31 mouse cellular contexts compared by ENCODE assay signal in genomic region chr1:120162616-120163015, GRCm38 (mm10). TPM values are rescaled to one million over a fixed set of nuclear protein-coding genes. Genes with fewer than 3 reads are reported as not detected.
DNase-seq lines count a peak whose midpoint lies in the region; ATAC-seq and TF ChIP-seq lines count a peak whose summit lies in the region.
"Had no signal": no experiment of that assay in that cellular context is flagged by ENCODE, and none has a peak within 500 bp of the region (broad histone marks: within the 10 kb centered on the region; RNA-seq: fewer than 3 reads in every experiment).

No protein-coding gene starts in this region.

- H3K9me3 ChIP-seq in heart, embryonic 10.5 days, result no peaks in the 10 kb centered on the region
- H3K9me3 ChIP-seq in stomach, postnatal 0 days (ENCODE audit: control insufficient read depth, low read length), result no peaks in the 10 kb centered on the region
- H3K9me3 ChIP-seq: forebrain, embryonic 10.5 days; heart, embryonic 15.5 days; hindbrain, embryonic 12.5 days; intestine, embryonic 15.5 days; liver, embryonic 15.5 days; lung, embryonic 15.5 days; megakaryocyte, embryonic 14.5 days; midbrain, embryonic 12.5 days; neural tube, embryonic 12.5 days had no signal

- 50% methylated on average over 1 of the region's 1 CpGs for WGBS in heart, embryonic 10.5 days
- WGBS in stomach, postnatal 0 days, result 63% methylated on average over 1 of the region's 1 CpGs
- 47% methylated on average over 1 of the region's 1 CpGs for WGBS in thymus, adult 2 months

- no peak overlapping the region for H3K4me3 ChIP-seq in heart, embryonic 10.5 days
- no peak overlapping the region for H3K4me3 ChIP-seq in stomach, postnatal 0 days (ENCODE audit: low read depth, low read length)
- no peak overlapping the region for H3K4me3 ChIP-seq in thymus, adult 2 months (ENCODE audit: control insufficient read depth, insufficient read depth, low read length)
- H3K4me3 ChIP-seq: embryonic facial prominence, embryonic 13.5 days; forebrain, embryonic 10.5 days; gastrocnemius, adult 2 months; heart, embryonic 15.5 days; hindbrain, embryonic 12.5 days; intestine, embryonic 15.5 days; liver, embryonic 15.5 days; lung, embryonic 15.5 days; megakaryocyte, embryonic 14.5 days; midbrain, embryonic 12.5 days; myocyte; neural tube, embryonic 12.5 days had no signal

- no peak overlapping the region for H3K4me2 ChIP-seq in stomach, postnatal 0 days (replicated peaks; ENCODE audit: low read depth)
- H3K4me2 ChIP-seq: embryonic facial prominence, embryonic 13.5 days; heart, embryonic 15.5 days; hindbrain, embryonic 12.5 days; intestine, embryonic 15.5 days; liver, embryonic 15.5 days; lung, embryonic 15.5 days; midbrain, embryonic 12.5 days; neural tube, embryonic 12.5 days had no signal

- H3K9ac ChIP-seq in stomach, postnatal 0 days (ENCODE audit: low read length), result no peak overlapping the region
- H3K9ac ChIP-seq: embryonic facial prominence, embryonic 13.5 days; heart, embryonic 15.5 days; hindbrain, embryonic 12.5 days; intestine, embryonic 15.5 days; liver, embryonic 15.5 days; lung, embryonic 15.5 days; midbrain, embryonic 12.5 days; neural tube, embryonic 12.5 days had no signal

- TF ChIP-seq EP300 in stomach, postnatal 0 days (optimal IDR thresholded peaks at IDR 0.05), result no peak

- DNase-seq in heart, adult 11 months, result peak; percentile 76
- DNase-seq in heart, embryonic 10.5 days (ENCODE audit: low spot score), result no peak
- DNase-seq in A20 (ENCODE audit: low read depth, low spot score), result peak; percentile 71
- DNase-seq in stomach, postnatal 0 days (ENCODE audit: low spot score), result no peak
- DNase-seq in thymus, postnatal 0 days (ENCODE audit: low spot score), result no peak
- DNase-seq in thymus, adult 2 months, result no peak
- DNase-seq: adrenal gland, postnatal 14 days; cerebellum, adult 11-12 months; cerebellum, adult 9-11 months; gastrocnemius, adult 2 months; gastrocnemius, postnatal 36 days; heart, postnatal 36 days; kidney, adult 2 months; kidney, postnatal 4 days; liver; right cerebral cortex, postnatal 4 days; thymus, postnatal 14 days had no signal

- H3K27ac ChIP-seq in heart, embryonic 10.5 days, result no peak overlapping the region
- no peak overlapping the region for H3K27ac ChIP-seq in stomach, postnatal 0 days (replicated peaks)
- no peak overlapping the region for H3K27ac ChIP-seq in thymus, adult 2 months (ENCODE audit: control insufficient read depth, insufficient read depth, low read length)
- H3K27ac ChIP-seq: embryonic facial prominence, embryonic 13.5 days; forebrain, embryonic 10.5 days; gastrocnemius, adult 2 months; heart, embryonic 15.5 days; hindbrain, embryonic 12.5 days; hindbrain, postnatal 0 days; intestine, embryonic 15.5 days; liver, embryonic 15.5 days; lung, embryonic 15.5 days; midbrain, embryonic 12.5 days; neural tube, embryonic 12.5 days had no signal

- no peaks in the 10 kb centered on the region for H3K27me3 ChIP-seq in heart, embryonic 10.5 days (ENCODE audit: insufficient read depth, poor library complexity, severe bottlenecking)
- no peaks in the 10 kb centered on the region for H3K27me3 ChIP-seq in stomach, postnatal 0 days (ENCODE audit: control insufficient read depth, insufficient read depth, low read length)
- H3K27me3 ChIP-seq in thymus, adult 2 months (ENCODE audit: control insufficient read depth, insufficient read depth, low read length), result no peaks in the 10 kb centered on the region
- H3K27me3 ChIP-seq: embryonic facial prominence, embryonic 13.5 days; heart, embryonic 15.5 days; hindbrain, embryonic 12.5 days; intestine, embryonic 15.5 days; liver, embryonic 15.5 days; lung, embryonic 15.5 days; megakaryocyte, embryonic 14.5 days; midbrain, embryonic 12.5 days; neural tube, embryonic 12.5 days had no signal

- TF ChIP-seq CTCF in stomach, postnatal 0 days (IDR thresholded peaks at IDR 0.05; ENCODE audit: low read depth), result no peak
- TF ChIP-seq CTCF in thymus, adult 2 months (IDR thresholded peaks at IDR 0.05; ENCODE audit: borderline replicate concordance, control insufficient read depth, extremely low read depth, insufficient read depth, low read length, poor library complexity), result no peak

- no peaks in the 10 kb centered on the region for H3K36me3 ChIP-seq in heart, embryonic 10.5 days
- no peaks in the 10 kb centered on the region for H3K36me3 ChIP-seq in stomach, postnatal 0 days (ENCODE audit: control insufficient read depth, insufficient read depth, low read length)
- H3K36me3 ChIP-seq in thymus, adult 2 months (ENCODE audit: control insufficient read depth, insufficient read depth, low read length), result no peaks in the 10 kb centered on the region
- H3K36me3 ChIP-seq: embryonic facial prominence, embryonic 13.5 days; forebrain, embryonic 10.5 days; heart, embryonic 15.5 days; hindbrain, embryonic 12.5 days; intestine, embryonic 15.5 days; liver, embryonic 15.5 days; lung, embryonic 15.5 days; midbrain, embryonic 12.5 days; neural tube, embryonic 12.5 days had no signal

- no peaks in the 10 kb centered on the region for H3K4me1 ChIP-seq in heart, embryonic 10.5 days
- H3K4me1 ChIP-seq in stomach, postnatal 0 days (replicated peaks; ENCODE audit: control insufficient read depth, insufficient read depth), result no peaks in the 10 kb centered on the region
- H3K4me1 ChIP-seq in thymus, adult 2 months (replicated peaks; ENCODE audit: control insufficient read depth, insufficient read depth, low read length), result no peaks in the 10 kb centered on the region
- H3K4me1 ChIP-seq: heart, embryonic 15.5 days; intestine, embryonic 15.5 days; liver, embryonic 15.5 days; megakaryocyte, embryonic 14.5 days; midbrain, embryonic 12.5 days; neural tube, embryonic 12.5 days had no signal

- TF ChIP-seq POLR2A in thymus, adult 2 months (IDR thresholded peaks at IDR 0.05; ENCODE audit: control insufficient read depth, extremely low read depth, insufficient read depth, low read length, poor library complexity), result no peak

- ATAC-seq in granulocyte monocyte progenitor cell, adult 5-6 weeks (replicated peaks; ENCODE audit: poor library complexity, severe bottlenecking), result peak; percentile 91
- peak; percentile 9; the same call in 1 of the 2 replicates for ATAC-seq in stomach, postnatal 0 days (ENCODE audit: low FRiP score, low TSS enrichment)
- ATAC-seq: forebrain, embryonic 16.5 days; hindbrain, postnatal 0 days; intestine, embryonic 15.5 days had no signal

RNA-seq across cellular contexts. Expression of gene 3110009E18Rik, which starts 41.6 kb away (rescaled TPM):
- 13.0 and 15.0 TPM in 2 replicates for polyA plus RNA-seq in heart, embryonic 10.5 days (2016; fragmentation: Nextera tagmentation; extraction: Ambion mirVana)
- 11.4 and 12.2 TPM in 2 replicates for total RNA-seq in granulocyte monocyte progenitor cell, adult 5-6 weeks (2014; fragmentation: Nextera tagmentation)
- total RNA-seq in granulocyte monocyte progenitor cell, adult 5-6 weeks (2017), result 2.2 and 4.5 TPM in 2 replicates
- 10.1 and 11.9 TPM in 2 replicates for polyA plus RNA-seq in stomach, postnatal 0 days (2015; fragmentation: Nextera tagmentation; extraction: Ambion mirVana)
- polyA plus RNA-seq in thymus, postnatal 0 days (2015; fragmentation: Nextera tagmentation; extraction: Ambion mirVana), result 55.5 and 56.4 TPM in 2 replicates
- polyA plus RNA-seq in thymus, adult 2 months (2012; rRNA removed), result 4.4 and 5.5 TPM in 2 replicates

RNA-seq across cellular contexts. Expression of gene Dbi, which starts 41.7 kb away (rescaled TPM):
- 647 and 658 TPM in 2 replicates for polyA plus RNA-seq in heart, embryonic 10.5 days (2016; fragmentation: Nextera tagmentation; extraction: Ambion mirVana)
- total RNA-seq in granulocyte monocyte progenitor cell, adult 5-6 weeks (2014; fragmentation: Nextera tagmentation), result 410 and 536 TPM in 2 replicates
- total RNA-seq in granulocyte monocyte progenitor cell, adult 5-6 weeks (2017), result 307 and 413 TPM in 2 replicates
- polyA plus RNA-seq in stomach, postnatal 0 days (2015; fragmentation: Nextera tagmentation; extraction: Ambion mirVana), result 1,663 and 1,741 TPM in 2 replicates
- polyA plus RNA-seq in thymus, postnatal 0 days (2015; fragmentation: Nextera tagmentation; extraction: Ambion mirVana), result 518 and 575 TPM in 2 replicates
- 210 and 247 TPM in 2 replicates for polyA plus RNA-seq in thymus, adult 2 months (2012; rRNA removed)

Comparison
In these comparisons a context has a peak if more than half of its experiments do, and no peak if none do; other contexts are left out.
1. DNase-seq: peak in heart, adult 11 months (single experiment) and A20 (single experiment); none in heart, embryonic 10.5 days (single experiment), stomach, postnatal 0 days (single experiment), thymus, postnatal 0 days (single experiment) and thymus, adult 2 months (single experiment).